Mouse (Mus musculus) liver, embryonic 12.5 days (tissue): ENCODE measurements around the gene Rnd1. TPM values are rescaled to one million over a fixed set of nuclear protein-coding genes. Genes with fewer than 3 reads are reported as not detected.

ENCODE experiments used
- ATAC-seq: fragments of 200-750 bp; cut with Nextera tagmentation; 2 replicates; pipeline ENCODE4 v1.8.0; 2017; ENCODE audit warnings: moderate number of reproducible peaks, mild to moderate bottlenecking, moderate library complexity
- H3K27ac ChIP-seq: fragments of 300-500 bp; sonication (generic); 2 replicates; pipeline ENCODE4 v1.5.1; 2016; ENCODE audit warnings: mild to moderate bottlenecking
- H3K27me3 ChIP-seq: fragments of 300-500 bp; sonication (generic); replicated peaks from 2 replicates; pipeline ENCODE4 v1.6.1; 2016; ENCODE audit warnings: mild to moderate bottlenecking, moderate library complexity
- H3K36me3 ChIP-seq: fragments of 300-500 bp; sonication (generic); 2 replicates; pipeline ENCODE4 v1.6.1; 2016; ENCODE audit warnings: mild to moderate bottlenecking, moderate library complexity
- H3K4me1 ChIP-seq: fragments of 300-500 bp; sonication (generic); 2 replicates; pipeline ENCODE4 v1.6.1; 2016
- H3K4me2 ChIP-seq: fragments of 300-500 bp; sonication (generic); 2 replicates; pipeline ENCODE4 v1.6.1; 2016; ENCODE audit warnings: mild to moderate bottlenecking, moderate library complexity
- H3K4me3 ChIP-seq: fragments of 300-500 bp; sonication (generic); 2 replicates; pipeline ENCODE4 v1.5.1; 2016; ENCODE audit warnings: mild to moderate bottlenecking, moderate library complexity
- H3K9ac ChIP-seq: fragments of 300-500 bp; sonication (generic); 2 replicates; pipeline ENCODE4 v1.6.1; 2016; ENCODE audit warnings: mild to moderate bottlenecking, moderate library complexity
- H3K9me3 ChIP-seq: fragments of 300-500 bp; sonication (generic); replicated peaks from 2 replicates; pipeline ENCODE4 v1.6.1; 2016; ENCODE audit warnings: mild to moderate bottlenecking, moderate library complexity
- WGBS: fragments of 180-500 bp; shearing (Covaris S2); methylation state at CpG from one replicate; pipeline ENCODE4 v1.1.7; 2016; ENCODE audit not compliant: insufficient replicate concordance; 5-methylcytosine and 5-hydroxymethylcytosine counted together
- polyA plus RNA-seq: library from polyadenylated mRNA; unstranded; fragments of >200 nt; fragmentation: Nextera tagmentation; extraction: Ambion mirVana; gene quantifications from 2 replicates; pipeline ENCODE4 v1.2.1, GENCODE M21; 2016

Rnd1 gene
- polyA plus RNA-seq, 1 experiment from 2014 or later = 0.50 TPM

- no peak overlapping the region for H3K4me3 ChIP-seq
- no peak for ATAC-seq
- no peaks in the 10 kb centered on the region for H3K27me3 ChIP-seq
- H3K9me3 ChIP-seq = no peaks in the 10 kb centered on the region
- WGBS = 86% methylated on average over 15 of the region's 15 CpGs
- H3K4me1 ChIP-seq = peaks cover 15% of the 10 kb centered on the region
- no peak overlapping the region for H3K9ac ChIP-seq
- no peak overlapping the region for H3K4me2 ChIP-seq
- H3K27ac ChIP-seq = no peak overlapping the region
- peaks cover 89% of the 10 kb centered on the region for H3K36me3 ChIP-seq
Observed at GRCm38 (mm10) chr15:98656982-98657751, 20.1 kb downstream of the Rnd1 start.

DNA sequence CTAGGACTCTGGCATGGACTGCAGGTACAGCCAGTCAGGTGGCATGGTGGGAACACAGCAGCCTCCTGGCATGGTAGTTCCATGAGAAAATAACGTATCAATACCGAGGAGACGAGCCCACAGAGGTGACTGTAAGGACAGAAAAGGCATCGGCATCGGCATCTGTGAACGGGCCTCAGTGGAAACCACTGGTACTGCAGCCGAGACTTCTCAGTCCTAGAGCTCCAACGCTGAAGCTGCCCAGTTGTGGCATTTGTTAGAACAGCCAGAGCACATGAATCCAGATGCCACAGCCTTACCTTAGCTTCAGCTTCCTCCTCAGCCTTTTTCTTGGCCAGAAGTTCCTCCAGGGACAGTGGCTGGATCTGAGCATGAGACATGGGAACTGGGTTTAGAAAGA lies 25.1 kb downstream of the Rnd1 start:
- 91% methylated on average over 8 of the region's 8 CpGs for WGBS
- H3K27ac ChIP-seq = no peak overlapping the region
- no peak overlapping the region for H3K4me3 ChIP-seq
- no peaks in the 10 kb centered on the region for H3K9me3 ChIP-seq
- ATAC-seq = no peak
- H3K4me1 ChIP-seq = no peaks in the 10 kb centered on the region
- no peak overlapping the region for H3K4me2 ChIP-seq
- H3K27me3 ChIP-seq = no peaks in the 10 kb centered on the region
- no peak overlapping the region for H3K9ac ChIP-seq
- peaks cover 100% of the 10 kb centered on the region for H3K36me3 ChIP-seq

DNA sequence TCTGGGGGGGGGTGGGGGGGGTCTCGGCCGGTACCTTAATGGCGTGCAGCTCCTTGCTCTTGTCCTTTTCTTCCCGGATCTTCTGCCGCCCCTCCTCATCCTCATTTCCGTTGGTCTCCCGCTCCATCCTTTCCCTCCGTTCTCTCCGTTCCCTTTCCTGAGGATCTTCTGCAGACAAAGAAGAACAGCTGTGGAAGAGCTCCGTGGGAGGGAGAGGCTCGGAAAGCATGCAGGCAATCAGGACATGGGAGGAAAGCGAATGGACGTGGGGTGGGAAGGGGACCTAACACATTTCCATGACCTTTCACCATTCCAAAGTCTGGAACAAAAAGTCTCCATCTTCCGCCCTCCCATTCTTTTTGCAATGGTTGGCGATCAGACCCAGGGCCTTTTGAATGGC lies 25.8 kb downstream of the Rnd1 start:
- Histone ChIP-seq H3K36me3 (peaks cover 100% of the 10 kb centered on the region), H3K4me2 (no peak overlapping the region), H3K27ac (no peak overlapping the region), H3K9ac (no peak overlapping the region), H3K9me3 (no peaks in the 10 kb centered on the region), H3K27me3 (no peaks in the 10 kb centered on the region), H3K4me3 (no peak overlapping the region), H3K4me1 (no peaks in the 10 kb centered on the region)
- ATAC-seq = no peak
- whole genome bisulfite sequencing = 85% methylated on average over 15 of the region's 15 CpGs

DNA sequence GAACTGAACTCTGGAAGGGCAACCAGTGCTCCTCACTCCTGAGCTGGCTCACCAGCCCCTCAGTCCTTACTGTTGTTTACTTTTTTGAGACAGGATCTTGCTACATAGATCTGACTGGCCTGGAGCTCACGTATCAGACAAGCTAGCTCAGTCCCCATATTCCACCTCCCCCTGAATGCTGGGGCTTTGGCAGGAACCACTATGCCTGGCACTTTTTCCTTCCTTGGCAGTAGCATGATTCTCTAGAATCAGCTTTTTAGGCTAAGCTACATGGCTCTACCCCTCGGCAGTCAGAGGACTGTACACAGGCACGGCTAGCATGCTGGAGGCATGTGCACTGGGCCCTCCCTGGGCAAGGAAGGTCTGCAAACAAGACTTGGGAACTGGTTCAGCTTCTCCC lies 29.2 kb downstream of the Rnd1 start:
- WGBS = 83% methylated on average over 3 of the region's 3 CpGs
- no peaks in the 10 kb centered on the region for H3K9me3 ChIP-seq
- H3K9ac ChIP-seq = no peak overlapping the region
- H3K4me1 ChIP-seq = no peaks in the 10 kb centered on the region
- H3K27me3 ChIP-seq = no peaks in the 10 kb centered on the region
- ATAC-seq = no peak
- H3K27ac ChIP-seq = no peak overlapping the region
- no peak overlapping the region for H3K4me3 ChIP-seq
- peaks cover 100% of the 10 kb centered on the region for H3K36me3 ChIP-seq
- H3K4me2 ChIP-seq = no peak overlapping the region

- no peak overlapping the region for H3K4me2 ChIP-seq
- ATAC-seq = no peak
- no peaks in the 10 kb centered on the region for H3K9me3 ChIP-seq
- H3K9ac ChIP-seq = no peak overlapping the region
- no peaks in the 10 kb centered on the region for H3K4me1 ChIP-seq
- H3K4me3 ChIP-seq = no peak overlapping the region
- H3K27ac ChIP-seq = no peak overlapping the region
- H3K27me3 ChIP-seq = no peaks in the 10 kb centered on the region
- H3K36me3 ChIP-seq = peaks cover 93% of the 10 kb centered on the region
- 84% methylated on average over 10 of the region's 10 CpGs for WGBS
Observed at GRCm38 (mm10) chr15:98647308-98647707, 30.0 kb downstream of the Rnd1 start.

DNA sequence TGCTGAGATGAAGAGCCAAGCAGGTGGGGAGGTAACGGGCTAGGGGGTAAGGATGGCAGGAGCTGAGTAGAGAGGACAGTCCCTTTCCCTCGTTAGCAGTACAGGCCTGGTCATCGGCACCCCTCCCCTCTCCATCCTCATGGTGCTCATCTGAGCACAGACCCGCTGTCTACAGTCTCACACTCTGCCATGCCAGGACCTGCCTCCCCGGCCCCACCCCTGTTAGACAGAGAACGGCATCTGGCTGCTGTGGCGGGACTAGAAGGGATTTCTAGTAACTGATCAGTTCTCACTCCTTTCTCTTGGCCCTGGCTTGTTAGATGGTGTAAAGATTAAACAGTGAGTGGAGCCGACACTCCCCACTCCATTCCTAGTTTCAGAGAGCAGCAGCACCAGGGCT lies 30.5 kb downstream of the Rnd1 start:
- Histone ChIP-seq H3K9me3 (no peaks in the 10 kb centered on the region), H3K36me3 (peaks cover 87% of the 10 kb centered on the region), H3K4me2 (no peak overlapping the region), H3K9ac (no peak overlapping the region), H3K4me3 (no peak overlapping the region), H3K27me3 (peaks cover 1% of the 10 kb centered on the region), H3K27ac (no peak overlapping the region), H3K4me1 (no peaks in the 10 kb centered on the region)
- no peak for ATAC-seq
- WGBS = 82% methylated on average over 8 of the region's 8 CpGs

GRCm38 (mm10) chr15:98645057-98646026 lies 31.9 kb downstream of the Rnd1 start:
- Histone ChIP-seq H3K4me3 (no peak overlapping the region), H3K9me3 (no peaks in the 10 kb centered on the region), H3K4me1 (no peaks in the 10 kb centered on the region), H3K4me2 (no peak overlapping the region), H3K36me3 (peaks cover 73% of the 10 kb centered on the region), H3K9ac (no peak overlapping the region), H3K27me3 (peaks cover 15% of the 10 kb centered on the region), H3K27ac (no peak overlapping the region)
- WGBS = 86% methylated on average over 24 of the region's 24 CpGs
- ATAC-seq = no peak

DNA sequence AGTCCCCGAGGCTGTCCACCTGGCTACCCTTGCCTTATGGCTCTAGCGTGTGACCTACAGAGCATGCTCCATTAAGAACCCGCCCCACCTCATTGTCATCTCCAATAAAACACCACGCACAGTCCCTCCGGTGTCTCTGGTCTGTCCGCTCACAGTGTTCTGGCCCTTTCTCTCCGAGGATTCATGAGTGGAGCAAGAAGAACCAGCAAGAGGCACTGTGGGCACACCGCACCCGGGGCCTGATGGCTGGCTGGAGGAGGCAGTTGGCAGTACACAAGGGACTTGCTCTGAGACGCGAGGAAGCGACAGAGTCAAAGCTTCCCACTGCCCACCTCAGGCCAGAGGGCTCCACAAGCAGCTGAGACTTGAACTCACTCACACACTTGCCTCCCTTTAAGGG lies 32.9 kb downstream of the Rnd1 start:
- H3K9me3 ChIP-seq = no peaks in the 10 kb centered on the region
- H3K27ac ChIP-seq = no peak overlapping the region
- peaks cover 25% of the 10 kb centered on the region for H3K27me3 ChIP-seq
- H3K4me2 ChIP-seq = no peak overlapping the region
- peaks cover 64% of the 10 kb centered on the region for H3K36me3 ChIP-seq
- no peak overlapping the region for H3K9ac ChIP-seq
- H3K4me1 ChIP-seq = no peaks in the 10 kb centered on the region
- H3K4me3 ChIP-seq = no peak overlapping the region
- no peak for ATAC-seq
- WGBS = 82% methylated on average over 12 of the region's 12 CpGs

GRCm38 (mm10) chr15:98640157-98640556 lies 37.1 kb downstream of the Rnd1 start:
- Histone ChIP-seq H3K27ac (no peak overlapping the region), H3K9me3 (no peaks in the 10 kb centered on the region), H3K9ac (no peak overlapping the region), H3K27me3 (peaks cover 66% of the 10 kb centered on the region), H3K4me1 (peaks cover 5% of the 10 kb centered on the region), H3K4me2 (no peak overlapping the region), H3K4me3 (no peak overlapping the region), H3K36me3 (peaks cover 22% of the 10 kb centered on the region)
- WGBS = 22% methylated on average over 8 of the region's 8 CpGs
- ATAC-seq = no peak

DNA sequence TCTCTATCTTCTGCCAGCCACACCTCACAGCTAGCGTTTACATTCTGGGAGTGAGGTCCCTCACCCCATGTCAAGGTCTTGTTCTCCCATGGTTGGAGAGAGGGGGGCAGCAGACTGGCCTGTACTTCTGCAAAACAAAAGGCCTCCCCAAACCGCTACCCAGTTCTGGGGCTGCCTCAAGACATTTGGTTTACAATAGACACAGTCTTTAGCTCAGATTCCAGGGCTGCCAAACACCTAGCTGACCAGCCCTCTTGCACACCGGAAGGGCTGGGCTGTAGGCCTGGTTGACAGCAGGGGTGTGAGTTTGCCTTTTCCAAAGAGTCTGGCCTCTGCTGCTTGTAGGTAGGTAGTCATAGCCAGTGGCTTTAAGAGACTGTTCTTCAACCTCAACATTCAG lies 40.1 kb downstream of the Rnd1 start:
- Histone ChIP-seq H3K4me2 (no peak overlapping the region), H3K27me3 (peaks cover 96% of the 10 kb centered on the region), H3K9me3 (no peaks in the 10 kb centered on the region), H3K9ac (no peak overlapping the region), H3K4me1 (peaks cover 33% of the 10 kb centered on the region), H3K4me3 (no peak overlapping the region), H3K36me3 (no peaks in the 10 kb centered on the region), H3K27ac (no peak overlapping the region)
- WGBS = 39% methylated on average over 3 of the region's 3 CpGs
- ATAC-seq = no peak

DNA sequence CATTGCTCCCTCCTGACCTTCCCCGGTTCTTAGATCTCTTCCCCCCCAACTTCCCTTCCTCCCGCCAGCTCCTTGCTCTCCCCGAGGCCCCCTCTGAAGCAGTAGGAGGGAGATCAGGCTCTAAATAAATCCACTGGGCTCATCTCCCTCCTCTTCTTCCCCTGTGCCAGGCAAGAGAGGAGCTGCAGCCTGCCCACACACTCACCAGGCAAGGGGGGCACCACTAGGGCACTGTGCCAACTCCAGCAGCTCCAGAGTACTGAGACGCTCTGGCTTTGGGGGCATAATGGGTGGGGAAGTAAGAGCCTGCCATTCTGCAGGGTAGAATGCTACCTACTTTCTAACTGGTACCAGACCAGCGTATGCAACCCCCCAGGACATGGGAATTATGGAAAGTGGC lies 40.7 kb downstream of the Rnd1 start:
- Histone ChIP-seq H3K9ac (no peak overlapping the region), H3K36me3 (no peaks in the 10 kb centered on the region), H3K4me1 (peaks cover 40% of the 10 kb centered on the region), H3K9me3 (no peaks in the 10 kb centered on the region), H3K4me2 (no peak overlapping the region), H3K4me3 (no peak overlapping the region), H3K27me3 (peaks cover 98% of the 10 kb centered on the region), H3K27ac (no peak overlapping the region)
- WGBS = 48% methylated on average over 5 of the region's 5 CpGs
- no peak for ATAC-seq

GRCm38 (mm10) chr15:98635291-98635841 lies 41.9 kb downstream of the Rnd1 start:
- Histone ChIP-seq H3K9me3 (no peaks in the 10 kb centered on the region), H3K4me1 (peaks cover 46% of the 10 kb centered on the region), H3K9ac (peak overlapping the region; percentile 60; the same call in 1 of the 2 replicates), H3K27me3 (peaks cover 98% of the 10 kb centered on the region), H3K36me3 (no peaks in the 10 kb centered on the region), H3K4me3 (peak overlapping the region; percentile 66), H3K27ac (no peak overlapping the region), H3K4me2 (peak overlapping the region; percentile 94)
- no peak for ATAC-seq
- WGBS = 3% methylated on average over 21 of the region's 21 CpGs
